11 mouse cellular contexts compared by ENCODE assay signal in genomic region chr10:110744120-110744519, GRCm38 (mm10). TPM values are rescaled to one million over a fixed set of nuclear protein-coding genes. Genes with fewer than 3 reads are reported as not detected.
A peak's percentile ranks its signal among the peaks of the same experiment; 100 is the strongest.
DNase-seq lines count a peak whose midpoint lies in the region; ATAC-seq lines count a peak whose summit lies in the region.
"Had no signal": no experiment of that assay in that cellular context is flagged by ENCODE, and none has a peak within 500 bp of the region (broad histone marks: within the 10 kb centered on the region; RNA-seq: fewer than 3 reads in every experiment).

No protein-coding gene starts in this region.

- H3K27ac ChIP-seq in midbrain, embryonic 10.5 days (replicated peaks): no peak overlapping the region
- H3K27ac ChIP-seq in midbrain, embryonic 16.5 days (ENCODE audit: low read length): no peak overlapping the region
- no peak overlapping the region for H3K27ac ChIP-seq in limb, embryonic 13.5 days

- peaks cover 30% of the 10 kb centered on the region for H3K4me1 ChIP-seq in midbrain, embryonic 10.5 days
- peaks cover 10% of the 10 kb centered on the region for H3K4me1 ChIP-seq in midbrain, embryonic 16.5 days (ENCODE audit: control insufficient read depth, insufficient read depth, low read length)
- peaks cover 18% of the 10 kb centered on the region for H3K4me1 ChIP-seq in limb, embryonic 13.5 days

- H3K27me3 ChIP-seq in midbrain, embryonic 10.5 days (ENCODE audit: low read depth, poor library complexity, severe bottlenecking): no peaks in the 10 kb centered on the region
- no peaks in the 10 kb centered on the region for H3K27me3 ChIP-seq in midbrain, embryonic 16.5 days (ENCODE audit: control insufficient read depth, insufficient read depth, low read depth, low read length)
- H3K27me3 ChIP-seq in limb, embryonic 13.5 days: no peaks in the 10 kb centered on the region

- H3K4me3 ChIP-seq in midbrain, embryonic 10.5 days: peak overlapping the region; percentile 81
- no peak overlapping the region for H3K4me3 ChIP-seq in midbrain, embryonic 16.5 days (ENCODE audit: low read depth, low read length)
- no peak overlapping the region for H3K4me3 ChIP-seq in limb, embryonic 13.5 days

- H3K4me2 ChIP-seq in midbrain, embryonic 16.5 days (ENCODE audit: low read length): no peak overlapping the region; the same call in 1 of the 2 replicates
- peak overlapping the region; percentile 94; the same call in 1 of the 2 replicates for H3K4me2 ChIP-seq in limb, embryonic 13.5 days (replicated peaks)

- peaks cover 19% of the 10 kb centered on the region for H3K36me3 ChIP-seq in midbrain, embryonic 10.5 days
- H3K36me3 ChIP-seq in midbrain, embryonic 16.5 days (ENCODE audit: control insufficient read depth, insufficient read depth, low read length): no peaks in the 10 kb centered on the region
- H3K36me3 ChIP-seq in limb, embryonic 13.5 days: peaks cover 14% of the 10 kb centered on the region

- DNase-seq in heart, adult 11 months: peak; percentile 36
- no peak for DNase-seq in heart, postnatal 4 days
- DNase-seq in midbrain, embryonic 10.5 days (ENCODE audit: low spot score): no peak
- no peak for DNase-seq in urinary bladder, postnatal 4 days (ENCODE audit: low spot score in 2 of 2)
- DNase-seq in left cerebral cortex, adult 8-10 months (ENCODE audit: low spot score in 2 of 2): no peak
- DNase-seq in c-Kit-positive CD71-positive TER-119-positive erythroid progenitor cells, embryonic 14.5 days (ENCODE audit: low spot score): no peak
- DNase-seq: cerebellum, adult 18-20 months; gastrocnemius, postnatal 25 days; kidney, postnatal 10 days had no signal

- WGBS in midbrain, embryonic 10.5 days: 70% methylated on average over 12 of the region's 12 CpGs
- 63% methylated on average over 12 of the region's 12 CpGs for WGBS in midbrain, embryonic 16.5 days
- 57% methylated on average over 12 of the region's 12 CpGs for WGBS in limb, embryonic 13.5 days

- H3K9me3 ChIP-seq in midbrain, embryonic 10.5 days (replicated peaks): no peaks in the 10 kb centered on the region
- H3K9me3 ChIP-seq in midbrain, embryonic 16.5 days (replicated peaks; ENCODE audit: control insufficient read depth, low read length, poor library complexity, severe bottlenecking): no peaks in the 10 kb centered on the region
- no peaks in the 10 kb centered on the region for H3K9me3 ChIP-seq in limb, embryonic 13.5 days

- ATAC-seq in midbrain, embryonic 16.5 days: no peak
- ATAC-seq in limb, embryonic 13.5 days (ENCODE audit: low FRiP score, low read depth): no peak

- H3K9ac ChIP-seq in midbrain, embryonic 16.5 days (ENCODE audit: low read depth, low read length): no peak overlapping the region
- H3K9ac ChIP-seq in limb, embryonic 13.5 days: no peak overlapping the region

RNA-seq across cellular contexts. Expression of gene E2f7, which starts 1.1 kb away (rescaled TPM):
- 10 to 100 TPM; 14.9 to 19.2 TPM for total RNA-seq in heart, postnatal 4 days (2021)
- 38.5 and 42.7 TPM in 2 replicates for polyA plus RNA-seq in midbrain, embryonic 10.5 days (2016; fragmentation: Nextera tagmentation; extraction: Ambion mirVana)
- 4.3 and 4.8 TPM in 2 replicates for polyA plus RNA-seq in midbrain, embryonic 16.5 days (2015; fragmentation: Nextera tagmentation; extraction: Ambion mirVana)
- polyA plus RNA-seq in limb, embryonic 13.5 days (2015; fragmentation: Nextera tagmentation; extraction: Ambion mirVana): 24.6 and 26.2 TPM in 2 replicates
- total RNA-seq in left cerebral cortex, adult 8-10 months (2022): under 1 TPM; 0.33 to 0.50 (median 0.48) TPM
